Mouse (Mus musculus): ENCODE measurements around the gene Rab6a.

DNA sequence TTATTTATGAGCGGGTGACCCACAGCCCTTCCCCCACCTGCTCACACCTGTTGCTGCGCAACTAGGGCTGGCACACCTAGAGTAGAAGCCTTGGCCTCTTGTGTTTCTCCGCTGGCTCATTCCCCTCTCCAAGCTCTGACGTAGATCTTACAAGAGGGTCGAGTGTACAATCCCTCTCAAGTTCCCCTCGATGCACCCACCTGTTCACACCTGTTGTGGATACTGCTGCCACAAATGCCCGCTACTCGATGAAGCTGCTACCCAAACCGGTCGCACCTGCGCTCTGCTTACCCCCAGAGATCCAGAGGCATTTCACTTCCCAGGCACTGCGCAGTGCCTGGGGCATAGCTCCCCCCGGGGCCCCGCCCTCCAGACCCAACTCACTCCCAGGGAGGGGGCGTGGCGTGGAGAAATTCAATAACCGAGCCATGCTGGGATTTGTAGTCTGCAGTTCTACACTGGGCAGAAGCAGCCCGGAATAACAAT lies 50.9 kb downstream of the Rab6a start:
- TF ChIP-seq POLR2A (IDR thresholded peaks at IDR 0.05; ENCODE audit: insufficient read depth, low read length) (no peak), CTCF (IDR thresholded peaks at IDR 0.05; ENCODE audit: low read depth, low read length) (no peak), EP300 (IDR thresholded peaks at IDR 0.05; ENCODE audit: insufficient read depth, low read depth, low read length) (no peak)

Measured in ES-Bruce4 (cell line).